ENCODE assay signal across 7 mouse cellular contexts in genomic region chr2:178606733-178607132, GRCm38 (mm10).
A peak's percentile ranks its signal among the peaks of the same experiment; 100 is the strongest.
DNase-seq lines count a peak whose midpoint lies in the region; ATAC-seq lines count a peak whose summit lies in the region.

No protein-coding gene starts in this region.

- H3K9ac ChIP-seq in kidney, embryonic 14.5 days (ENCODE audit: low read depth, low read length), result no peak overlapping the region
- no peak overlapping the region for H3K9ac ChIP-seq in liver, embryonic 16.5 days (ENCODE audit: low read depth, low read length)

- H3K9me3 ChIP-seq in kidney, embryonic 14.5 days (ENCODE audit: control insufficient read depth, low read length), result no peaks in the 10 kb centered on the region
- no peaks in the 10 kb centered on the region for H3K9me3 ChIP-seq in liver, embryonic 16.5 days (replicated peaks; ENCODE audit: control insufficient read depth, low read length)

- H3K36me3 ChIP-seq in kidney, embryonic 14.5 days (ENCODE audit: control insufficient read depth, insufficient read depth, low read length), result no peaks in the 10 kb centered on the region
- no peaks in the 10 kb centered on the region for H3K36me3 ChIP-seq in liver, embryonic 16.5 days (ENCODE audit: control insufficient read depth, insufficient read depth)

- no peak overlapping the region for H3K27ac ChIP-seq in kidney, embryonic 14.5 days (ENCODE audit: low read depth, low read length)
- no peak overlapping the region for H3K27ac ChIP-seq in liver, embryonic 16.5 days (ENCODE audit: low read length)

- 38% methylated on average over 4 of the region's 4 CpGs for WGBS in kidney, embryonic 14.5 days
- 42% methylated on average over 4 of the region's 4 CpGs for WGBS in liver, embryonic 16.5 days (ENCODE audit: insufficient replicate concordance)

- H3K4me3 ChIP-seq in kidney, embryonic 14.5 days (ENCODE audit: low read length), result no peak overlapping the region
- no peak overlapping the region for H3K4me3 ChIP-seq in liver, embryonic 16.5 days (ENCODE audit: low read depth, low read length)

- ATAC-seq in kidney, embryonic 14.5 days (ENCODE audit: low FRiP score, low TSS enrichment), result peak; percentile 54
- ATAC-seq in liver, embryonic 16.5 days (ENCODE audit: low read depth), result peak; percentile 77

- DNase-seq in right cerebral cortex, adult 18-20 months, result peak; percentile 23
- DNase-seq in right cerebral cortex, postnatal 36 days (ENCODE audit: low spot score in 2 of 2), result no peak
- peak; percentile 63 to 74 for DNase-seq in heart, adult 18-20 months
- DNase-seq in urinary bladder, postnatal 4 days (ENCODE audit: low spot score in 2 of 2), result peak; percentile 46 to 64
- no peak for DNase-seq in retina, postnatal 1 day

- H3K4me1 ChIP-seq in kidney, embryonic 14.5 days (ENCODE audit: control insufficient read depth, insufficient read depth, low read length), result 0 out of 2 replicates have a peak, but pooled peaks cover 9% of the 10 kb centered on the region
- H3K4me1 ChIP-seq in liver, embryonic 16.5 days (ENCODE audit: control insufficient read depth, low read depth, low read length), result peaks cover 2% of the 10 kb centered on the region

- H3K27me3 ChIP-seq in kidney, embryonic 14.5 days (ENCODE audit: control insufficient read depth, insufficient read depth, low read length), result no peaks in the 10 kb centered on the region
- no peaks in the 10 kb centered on the region for H3K27me3 ChIP-seq in liver, embryonic 16.5 days (ENCODE audit: control insufficient read depth, insufficient read depth, low read depth, low read length)

- no peak overlapping the region for H3K4me2 ChIP-seq in kidney, embryonic 14.5 days (replicated peaks; ENCODE audit: low read depth, low read length)
- no peak overlapping the region for H3K4me2 ChIP-seq in liver, embryonic 16.5 days (ENCODE audit: low read depth, low read length)

Comparison
In these comparisons a context has a peak if more than half of its experiments do, and no peak if none do; other contexts are left out.
1. DNase-seq: peak in right cerebral cortex, adult 18-20 months (single experiment), heart, adult 18-20 months (2 of 2) and urinary bladder, postnatal 4 days (2 of 2); none in right cerebral cortex, postnatal 36 days (0 of 2) and retina, postnatal 1 day (single experiment).